Mouse (Mus musculus) limb, embryonic 15.5 days (tissue): Measurements from ENCODE around the gene Nek6. TPM values are rescaled to one million over a fixed set of nuclear protein-coding genes. Genes with fewer than 3 reads are reported as not detected.

Source experiments
- ATAC-seq: fragments of 200-750 bp; cut with Nextera tagmentation; 2 replicates; pipeline ENCODE4 v1.8.0; 2017; ENCODE audit warnings: low read depth, moderate TSS enrichment; ENCODE audit not compliant: insufficient number of reproducible peaks, low FRiP score, low TSS enrichment
- H3K27ac ChIP-seq: fragments of 300-500 bp; sonication (generic); 2 replicates; pipeline ENCODE4 v1.5.1; 2015; ENCODE audit warnings: moderate library complexity, mild to moderate bottlenecking, inconsistent platforms
- H3K27me3 ChIP-seq: fragments of 300-500 bp; sonication (generic); 2 replicates; pipeline ENCODE4 v1.6.1; 2015; ENCODE audit warnings: inconsistent platforms
- H3K36me3 ChIP-seq: fragments of 300-500 bp; sonication (generic); 2 replicates; pipeline ENCODE4 v1.6.1; 2015; ENCODE audit warnings: inconsistent platforms
- H3K4me1 ChIP-seq: fragments of 300-500 bp; sonication (generic); 2 replicates; pipeline ENCODE4 v1.6.1; 2015; ENCODE audit warnings: inconsistent platforms
- H3K4me2 ChIP-seq: fragments of 300-500 bp; sonication (generic); 2 replicates; pipeline ENCODE4 v1.6.1; 2015; ENCODE audit warnings: mild to moderate bottlenecking, inconsistent platforms
- H3K4me3 ChIP-seq: fragments of 300-500 bp; sonication (generic); 2 replicates; pipeline ENCODE4 v1.5.1; 2015; ENCODE audit warnings: mild to moderate bottlenecking, inconsistent platforms
- H3K9ac ChIP-seq: fragments of 300-500 bp; sonication (generic); 2 replicates; pipeline ENCODE4 v1.6.1; 2015; ENCODE audit warnings: inconsistent platforms
- H3K9me3 ChIP-seq: fragments of 300-500 bp; sonication (generic); 2 replicates; pipeline ENCODE4 v1.6.1; 2016; ENCODE audit warnings: inconsistent platforms
- WGBS: fragments of 180-500 bp; shearing (Covaris S2); methylation state at CpG from one replicate; pipeline ENCODE4 v1.1.7; 2015; 5-methylcytosine and 5-hydroxymethylcytosine counted together
- microRNA-seq: library from miRNA; unstranded; fragments of <30 nt; microRNA quantifications from one replicate; pipeline ENCODE4, GENCODE M21; 2016
- polyA plus RNA-seq: library from polyadenylated mRNA; unstranded; fragments of >200 nt; fragmentation: Nextera tagmentation; extraction: Ambion mirVana; gene quantifications from 2 replicates; pipeline ENCODE4 v1.2.1, GENCODE M21; 2015

The Nek6 gene
- polyA plus RNA-seq, 1 experiment from 2014 or later: 118 TPM

DNA sequence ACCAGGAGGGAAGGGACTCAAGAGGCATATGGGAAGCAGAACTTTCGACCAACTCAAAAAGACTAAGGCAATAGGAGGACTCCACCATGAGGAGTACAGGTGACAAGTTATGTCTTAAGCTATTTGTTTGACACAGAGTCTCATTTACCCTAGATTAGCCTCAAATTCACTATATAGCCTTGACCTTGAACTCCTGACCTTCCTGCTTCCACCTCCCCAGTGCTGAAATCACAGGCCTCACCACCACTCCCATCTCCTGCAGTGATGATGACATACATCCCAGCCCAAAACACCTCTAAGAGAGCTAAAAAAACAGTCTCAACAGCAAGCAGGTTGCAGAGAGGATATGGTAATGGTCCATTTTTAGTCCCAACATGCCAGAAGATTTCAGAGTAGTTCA, 130.3 kb downstream of the Nek6 start:
- no peak overlapping the region for H3K4me2 ChIP-seq
- no peak overlapping the region for H3K27ac ChIP-seq
- H3K4me1 ChIP-seq: peaks cover 11% of the 10 kb centered on the region
- no peaks in the 10 kb centered on the region for H3K27me3 ChIP-seq
- peaks cover 42% of the 10 kb centered on the region for H3K36me3 ChIP-seq
- H3K9ac ChIP-seq: no peak overlapping the region
- ATAC-seq: no peak
- H3K4me3 ChIP-seq: no peak overlapping the region
- WGBS: 90% methylated on average over 1 of the region's 1 CpGs
- H3K9me3 ChIP-seq: no peaks in the 10 kb centered on the region

DNA sequence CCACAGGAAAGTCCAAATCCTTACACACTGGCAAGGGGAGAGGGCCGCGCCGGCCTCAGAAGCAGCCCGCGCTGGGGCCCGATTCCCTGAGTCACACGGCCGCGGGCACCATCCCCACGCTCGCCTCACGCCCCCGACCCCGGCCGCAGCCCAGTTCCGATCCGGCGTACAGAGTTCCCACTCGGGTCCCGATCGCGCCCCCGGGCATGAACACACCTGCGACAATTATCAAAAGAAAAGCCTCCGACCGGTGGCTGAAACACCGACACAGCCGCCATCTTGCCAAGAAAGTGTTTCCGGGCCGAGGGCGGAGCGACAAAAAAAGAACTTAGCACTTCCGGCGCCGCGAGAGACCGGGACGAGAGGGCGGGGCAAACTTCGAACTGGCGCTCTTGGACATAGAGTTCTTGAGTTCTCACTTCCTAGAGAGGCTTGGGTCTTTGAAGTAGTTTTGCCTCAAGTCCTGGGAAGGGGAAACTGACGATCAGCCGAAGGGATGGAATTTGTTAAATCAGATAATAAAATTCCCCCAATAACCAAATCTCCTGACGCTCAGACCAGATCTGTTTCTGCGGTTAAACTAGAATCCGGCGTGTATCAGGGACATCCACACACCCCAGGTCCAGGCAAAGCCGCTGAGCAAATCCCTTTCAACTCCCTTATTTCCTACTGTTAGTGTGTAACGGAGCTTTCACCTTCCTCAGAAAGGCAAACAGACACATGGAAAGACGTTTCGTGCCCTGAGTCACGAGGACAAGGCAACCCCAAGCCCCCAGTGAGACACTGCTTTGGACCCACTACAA, 132.4 kb downstream of the Nek6 start, which contains the start of gene Psmb7:
Gene Psmb7 (minus strand): TSS at position 463 of the 803 bp plus-strand sequence.
- Histone ChIP-seq H3K4me2 (peak within 1 kb of the TSS; percentile 71), H3K36me3 (peaks cover 27% of the 10 kb centered on the region), H3K9me3 (no peaks in the 10 kb centered on the region), H3K4me3 (peak within 1 kb of the TSS; percentile 88), H3K27ac (peak within 1 kb of the TSS; percentile 73; the same call in 1 of the 2 replicates), H3K4me1 (peaks cover 14% of the 10 kb centered on the region), H3K27me3 (no peaks in the 10 kb centered on the region), H3K9ac (peak within 1 kb of the TSS; percentile 91)
- 1% methylated on average over 52 of the region's 52 CpGs for WGBS
- peak; percentile 81 for ATAC-seq

Small RNA genes lying within 50 kb of the gene (microRNA-seq; reads per million reads assigned to microRNA genes)
- not detected for gene Gm27634

Other genes starting within 250 kb of the Nek6 start
- 13.0 and 15.1 TPM in 2 replicates for gene Dennd1a, start 224.3 kb upstream of the Nek6 start, polyA plus RNA-seq
- 5.1 and 8.5 TPM in 2 replicates for gene Lhx2, start 172.4 kb upstream of the Nek6 start, polyA plus RNA-seq
- 229 and 240 TPM in 2 replicates for gene Psmb7, start 132.4 kb downstream of the Nek6 start, polyA plus RNA-seq
- gene Nr5a1, start 202.9 kb downstream of the Nek6 start, polyA plus RNA-seq: 0.05 and 0.14 TPM in 2 replicates